Mouse (Mus musculus): ENCODE results near the gene 2810408A11Rik.

DNA sequence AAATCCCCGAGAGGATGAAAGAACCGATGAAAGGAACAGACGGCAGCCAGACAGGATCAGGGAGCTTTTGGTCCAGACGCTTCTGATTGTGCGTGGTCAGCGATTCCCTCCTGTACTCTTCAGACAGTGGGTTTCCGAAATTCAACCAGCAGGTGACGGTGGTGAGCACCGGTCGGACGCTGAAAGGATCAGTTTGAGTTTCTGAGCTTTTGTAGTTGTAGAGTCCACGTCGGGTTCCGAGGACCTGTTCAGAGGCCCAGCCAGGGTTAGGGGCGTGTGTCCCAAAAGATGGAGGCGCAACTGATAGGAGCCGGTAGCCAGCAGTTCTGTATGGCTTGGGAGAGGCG is 20.3 kb downstream of the 2810408A11Rik start:
- TF ChIP-seq POLR2A (IDR thresholded peaks at IDR 0.05; ENCODE audit: insufficient read length, low read depth) = no peak
- TF ChIP-seq TCF12 (IDR thresholded peaks at IDR 0.05; ENCODE audit: insufficient read depth, poor library complexity, severe bottlenecking) = no peak
- no peak for TF ChIP-seq CEBPB (IDR thresholded peaks at IDR 0.05; ENCODE audit: insufficient read depth, poor library complexity, severe bottlenecking)
- TF ChIP-seq USF1 (IDR thresholded peaks at IDR 0.05; ENCODE audit: low read depth) = no peak
- TF ChIP-seq MYOG (IDR thresholded peaks at IDR 0.05; ENCODE audit: control insufficient read depth in 1 of 3, insufficient read depth in 1 of 3, insufficient read length in 2 of 3, low read depth in 2 of 3) = no peak
- TF ChIP-seq MYOD1 (IDR thresholded peaks at IDR 0.05; ENCODE audit: control insufficient read depth in 1 of 3, insufficient read length in 2 of 3, low read depth in 2 of 3) = no peak
- TF ChIP-seq MAX (IDR thresholded peaks at IDR 0.05; ENCODE audit: low read depth) = no peak
- no peak for TF ChIP-seq POLR2AphosphoS2 (IDR thresholded peaks at IDR 0.05; ENCODE audit: insufficient read length, low read depth)
